Mouse (Mus musculus) heart, embryonic 12.5 days (tissue): Measurements from ENCODE around the gene Zfp697. TPM values are rescaled to one million over a fixed set of nuclear protein-coding genes. Genes with fewer than 3 reads are reported as not detected.
"Not testable (repeated sequence)": the region's sequence is repeated elsewhere in the genome, so short reads cannot be mapped to it uniquely, and the experiment has no call there.

Source experiments
- ATAC-seq: fragments of 200-750 bp; cut with Nextera tagmentation; 2 replicates; pipeline ENCODE4 v1.8.0; 2017; ENCODE audit warnings: moderate TSS enrichment, moderate library complexity; ENCODE audit not compliant: insufficient number of reproducible peaks, low FRiP score
- H3K27ac ChIP-seq: fragments of 300-500 bp; sonication (generic); 2 replicates; pipeline ENCODE4 v1.5.1; 2016; ENCODE audit warnings: mild to moderate bottlenecking, moderate library complexity; ENCODE audit not compliant: poor library complexity, severe bottlenecking
- H3K27me3 ChIP-seq: fragments of 300-500 bp; sonication (generic); replicated peaks from 2 replicates; pipeline ENCODE4 v1.6.1; 2016; ENCODE audit warnings: mild to moderate bottlenecking, moderate library complexity
- H3K36me3 ChIP-seq: fragments of 300-500 bp; sonication (generic); 2 replicates; pipeline ENCODE4 v1.6.1; 2016; ENCODE audit warnings: mild to moderate bottlenecking, moderate library complexity
- H3K4me1 ChIP-seq: fragments of 300-500 bp; sonication (generic); replicated peaks from 2 replicates; pipeline ENCODE4 v1.6.1; 2016; ENCODE audit warnings: mild to moderate bottlenecking
- H3K4me2 ChIP-seq: fragments of 300-500 bp; sonication (generic); 2 replicates; pipeline ENCODE4 v1.6.1; 2016; ENCODE audit warnings: mild to moderate bottlenecking, moderate library complexity
- H3K4me3 ChIP-seq: fragments of 300-500 bp; sonication (generic); 2 replicates; pipeline ENCODE4 v1.5.1; 2016; ENCODE audit warnings: mild to moderate bottlenecking
- H3K9ac ChIP-seq: fragments of 300-500 bp; sonication (generic); 2 replicates; pipeline ENCODE4 v1.6.1; 2016; ENCODE audit warnings: mild to moderate bottlenecking, moderate library complexity
- H3K9me3 ChIP-seq: fragments of 300-500 bp; sonication (generic); replicated peaks from 2 replicates; pipeline ENCODE4 v1.6.1; 2016; ENCODE audit warnings: mild to moderate bottlenecking, moderate library complexity
- WGBS: fragments of 180-500 bp; shearing (Covaris S2); methylation state at CpG from one replicate; pipeline ENCODE4 v1.1.7; 2016; 5-methylcytosine and 5-hydroxymethylcytosine counted together
- polyA plus RNA-seq: library from polyadenylated mRNA; unstranded; fragments of >200 nt; fragmentation: Nextera tagmentation; extraction: Ambion mirVana; gene quantifications from 2 replicates; pipeline ENCODE4 v1.2.1, GENCODE M21; 2016

Zfp697 gene
- polyA plus RNA-seq, 1 experiment from 2014 or later, result 8.0 TPM

GRCm38 (mm10) chr3:98588707-98589106, 206.4 kb downstream of the Zfp697 start, which contains the start of gene Gm10681:
TSS of gene Gm10681 (minus strand) at chr3:98588807.
- Histone ChIP-seq H3K9ac (no peak within 1 kb of the TSS), H3K36me3 (no peaks in the 10 kb centered on the region), H3K4me3 (no peak within 1 kb of the TSS), H3K4me2 (no peak within 1 kb of the TSS), H3K27ac (no peak within 1 kb of the TSS), H3K9me3 (no peaks in the 10 kb centered on the region), H3K4me1 (no peaks in the 10 kb centered on the region), H3K27me3 (no peaks in the 10 kb centered on the region)
- no peak for ATAC-seq

GRCm38 (mm10) chr3:98613540-98613939, 231.3 kb downstream of the Zfp697 start:
- not testable (repeated sequence) for H3K4me3 ChIP-seq, H3K4me2 ChIP-seq, H3K9me3 ChIP-seq, H3K4me1 ChIP-seq, ATAC-seq, H3K27ac ChIP-seq, H3K36me3 ChIP-seq, H3K27me3 ChIP-seq, H3K9ac ChIP-seq

- H3K27me3 ChIP-seq, result no peaks in the 10 kb centered on the region
- no peaks in the 10 kb centered on the region for H3K4me1 ChIP-seq
- H3K4me3 ChIP-seq, result no peak overlapping the region
- H3K27ac ChIP-seq, result no peak overlapping the region
- no peaks in the 10 kb centered on the region for H3K9me3 ChIP-seq
- peak; percentile 33; the same call in 1 of the 2 replicates for ATAC-seq
- H3K4me2 ChIP-seq, result no peak overlapping the region
- H3K36me3 ChIP-seq, result no peaks in the 10 kb centered on the region
- H3K9ac ChIP-seq, result no peak overlapping the region
Observed at GRCm38 (mm10) chr3:98613963-98614362, 231.7 kb downstream of the Zfp697 start.

- not testable (repeated sequence) for H3K4me2 ChIP-seq, H3K9ac ChIP-seq, H3K27me3 ChIP-seq, H3K36me3 ChIP-seq, H3K4me1 ChIP-seq, ATAC-seq, H3K4me3 ChIP-seq, H3K27ac ChIP-seq, H3K9me3 ChIP-seq
- 47% methylated on average over 2 of the region's 2 CpGs for WGBS
Observed at GRCm38 (mm10) chr3:98614406-98614927, 232.2 kb downstream of the Zfp697 start.

- H3K4me3 ChIP-seq, ATAC-seq, H3K9me3 ChIP-seq, H3K4me1 ChIP-seq, H3K4me2 ChIP-seq, H3K36me3 ChIP-seq, H3K27ac ChIP-seq, H3K27me3 ChIP-seq, H3K9ac ChIP-seq: not testable (repeated sequence)
- 29% methylated on average over 2 of the region's 2 CpGs for WGBS
Observed at GRCm38 (mm10) chr3:98616244-98616643, 234.0 kb downstream of the Zfp697 start.

GRCm38 (mm10) chr3:98616786-98617185, 234.5 kb downstream of the Zfp697 start:
- WGBS, result 67% methylated on average over 1 of the region's 1 CpGs
- not testable (repeated sequence) for ATAC-seq, H3K27me3 ChIP-seq, H3K9me3 ChIP-seq, H3K4me2 ChIP-seq, H3K27ac ChIP-seq, H3K4me3 ChIP-seq, H3K9ac ChIP-seq, H3K36me3 ChIP-seq, H3K4me1 ChIP-seq

GRCm38 (mm10) chr3:98629633-98630032, 247.4 kb downstream of the Zfp697 start:
- 67% methylated on average over 3 of the region's 3 CpGs for WGBS
- no peak for ATAC-seq

GRCm38 (mm10) chr3:98630152-98630551, 247.9 kb downstream of the Zfp697 start, which contains the start of gene Hsd3b5:
TSS of gene Hsd3b5 (minus strand) at chr3:98630252.
- Histone ChIP-seq H3K4me1 (no peaks in the 10 kb centered on the region), H3K27ac (no peak within 1 kb of the TSS), H3K9ac (no peak within 1 kb of the TSS), H3K9me3 (no peaks in the 10 kb centered on the region), H3K36me3 (no peaks in the 10 kb centered on the region), H3K4me3 (no peak within 1 kb of the TSS), H3K27me3 (no peaks in the 10 kb centered on the region), H3K4me2 (no peak within 1 kb of the TSS)
- no peak for ATAC-seq

More at GRCm38 (mm10) chr3:98629633-98630032, 247.4 kb downstream of the Zfp697 start:
- Histone ChIP-seq H3K27ac (no peak overlapping the region), H3K4me1 (no peaks in the 10 kb centered on the region), H3K9ac (no peak overlapping the region), H3K4me2 (no peak overlapping the region), H3K9me3 (no peaks in the 10 kb centered on the region), H3K36me3 (no peaks in the 10 kb centered on the region), H3K4me3 (no peak overlapping the region), H3K27me3 (no peaks in the 10 kb centered on the region)

- 77% methylated on average over 1 of the region's 1 CpGs for WGBS
- no peaks in the 10 kb centered on the region for H3K27me3 ChIP-seq
- H3K4me3 ChIP-seq, result no peak overlapping the region
- no peak overlapping the region for H3K27ac ChIP-seq
- H3K4me2 ChIP-seq, result no peak overlapping the region
- H3K36me3 ChIP-seq, result no peaks in the 10 kb centered on the region
- H3K9ac ChIP-seq, result no peak overlapping the region
- H3K9me3 ChIP-seq, result no peaks in the 10 kb centered on the region
- H3K4me1 ChIP-seq, result no peaks in the 10 kb centered on the region
- ATAC-seq, result no peak
Observed at GRCm38 (mm10) chr3:98635145-98635544, 252.9 kb downstream of the Zfp697 start.

- ATAC-seq, result no peak
- H3K36me3 ChIP-seq, result no peaks in the 10 kb centered on the region
- H3K27me3 ChIP-seq, result no peaks in the 10 kb centered on the region
- H3K4me2 ChIP-seq, result no peak overlapping the region
- no peak overlapping the region for H3K4me3 ChIP-seq
- no peak overlapping the region for H3K9ac ChIP-seq
- H3K9me3 ChIP-seq, result no peaks in the 10 kb centered on the region
- no peak overlapping the region for H3K27ac ChIP-seq
- H3K4me1 ChIP-seq, result no peaks in the 10 kb centered on the region
Observed at GRCm38 (mm10) chr3:98680786-98681185, 298.5 kb downstream of the Zfp697 start.

- Histone ChIP-seq H3K4me2 (no peak overlapping the region), H3K9me3 (no peaks in the 10 kb centered on the region), H3K9ac (no peak overlapping the region), H3K27ac (no peak overlapping the region), H3K4me1 (no peaks in the 10 kb centered on the region), H3K4me3 (no peak overlapping the region), H3K36me3 (no peaks in the 10 kb centered on the region), H3K27me3 (no peaks in the 10 kb centered on the region)
- ATAC-seq, result no peak
- WGBS, result 72% methylated on average over 1 of the region's 1 CpGs
Observed at GRCm38 (mm10) chr3:98682401-98682800, 300.1 kb downstream of the Zfp697 start.

- H3K9me3 ChIP-seq, result no peaks in the 10 kb centered on the region
- no peak for ATAC-seq
- H3K9ac ChIP-seq, result no peak overlapping the region
- H3K36me3 ChIP-seq, result no peaks in the 10 kb centered on the region
- H3K4me2 ChIP-seq, result no peak overlapping the region
- H3K27me3 ChIP-seq, result no peaks in the 10 kb centered on the region
- H3K27ac ChIP-seq, result no peak overlapping the region
- no peaks in the 10 kb centered on the region for H3K4me1 ChIP-seq
- no peak overlapping the region for H3K4me3 ChIP-seq
Observed at GRCm38 (mm10) chr3:98720740-98721139, 338.5 kb downstream of the Zfp697 start.
